Mouse (Mus musculus) mesoderm, embryonic 11.5 days (tissue): Measurements from ENCODE around the gene Slc2a5.

ENCODE experiments used
- DNase-seq: peaks from one replicate; pipeline ENCODE4 v3.0.0-alpha.2; 2012; ENCODE audit warnings: low read depth, low spot score

The Slc2a5 gene

DNA sequence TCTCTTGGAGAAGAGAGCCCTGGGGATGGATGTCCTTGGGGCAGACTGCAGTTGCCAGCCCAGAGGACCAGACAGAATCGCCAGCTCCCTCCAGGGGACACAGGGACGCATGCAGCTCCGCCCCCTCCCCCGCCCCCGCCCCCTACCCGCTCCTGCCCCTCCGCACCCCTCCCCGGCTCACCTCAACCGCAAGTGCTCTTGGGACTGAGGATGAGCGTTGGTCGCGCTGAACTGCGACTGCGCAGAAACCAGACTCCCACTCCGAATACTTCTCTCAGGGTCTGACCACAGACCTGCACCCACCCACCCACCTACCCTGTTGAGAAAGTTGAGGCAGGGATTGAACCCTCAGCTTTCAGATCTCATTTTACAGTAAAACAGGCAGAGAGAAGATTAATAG is at the start of gene Slc2a5:
TSS of gene Slc2a5 (plus strand) at position 229 of the 400 bp plus-strand sequence.
- peak; percentile 65 for DNase-seq

DNA sequence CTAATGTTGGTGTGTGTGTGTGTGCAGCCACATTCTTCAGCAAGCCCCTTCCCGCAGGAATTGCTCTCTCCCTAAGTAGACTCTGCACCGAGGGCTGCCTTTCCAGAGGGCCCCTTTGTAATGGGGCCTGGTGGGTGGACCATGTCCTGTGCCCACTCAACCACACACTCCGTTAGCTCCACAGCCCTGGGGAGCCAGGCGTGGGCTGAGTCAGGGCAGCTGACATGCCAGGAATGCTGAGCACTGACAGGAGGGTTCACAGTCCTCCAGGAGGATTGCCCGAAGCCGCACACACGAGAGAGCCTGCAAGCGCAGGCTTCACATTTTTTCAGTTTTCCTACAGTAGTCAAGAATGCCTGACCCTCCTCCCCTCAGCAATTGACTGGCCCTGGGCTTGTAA is 48.9 kb upstream of the Slc2a5 start:
- no peak for DNase-seq

DNA sequence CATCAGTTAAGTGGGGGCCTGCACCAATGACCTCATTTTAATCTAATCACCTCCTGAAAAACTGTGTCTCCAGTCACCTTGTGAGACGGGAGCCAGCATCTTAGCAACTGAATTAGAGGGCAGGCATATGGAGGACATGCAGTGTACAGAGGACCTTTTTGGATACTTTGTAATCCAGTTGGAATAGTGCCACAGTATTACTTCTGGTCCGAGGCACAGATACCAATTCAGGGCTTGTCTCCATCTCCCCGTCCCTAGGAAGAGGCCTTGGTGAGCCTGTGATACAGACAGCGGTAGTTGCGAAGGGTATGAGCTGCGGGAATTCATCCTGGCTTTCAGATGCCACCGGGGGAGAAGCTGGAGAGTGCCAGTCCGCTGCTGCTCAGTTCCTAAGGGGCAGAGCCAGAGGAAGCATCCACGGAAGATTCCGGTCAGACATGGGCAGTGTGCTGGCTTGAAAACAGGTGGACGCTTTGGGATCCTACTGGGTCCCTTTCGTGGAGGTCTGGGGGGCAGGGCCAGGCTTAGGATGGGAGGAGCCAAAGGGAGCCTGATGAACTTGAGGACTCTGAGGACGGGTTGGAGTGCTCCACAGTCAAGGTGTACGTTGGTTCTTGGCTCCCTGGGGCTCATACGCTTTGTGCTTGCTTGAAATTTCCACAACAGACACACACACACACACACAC is 46.5 kb upstream of the Slc2a5 start:
- DNase-seq = no peak

DNA sequence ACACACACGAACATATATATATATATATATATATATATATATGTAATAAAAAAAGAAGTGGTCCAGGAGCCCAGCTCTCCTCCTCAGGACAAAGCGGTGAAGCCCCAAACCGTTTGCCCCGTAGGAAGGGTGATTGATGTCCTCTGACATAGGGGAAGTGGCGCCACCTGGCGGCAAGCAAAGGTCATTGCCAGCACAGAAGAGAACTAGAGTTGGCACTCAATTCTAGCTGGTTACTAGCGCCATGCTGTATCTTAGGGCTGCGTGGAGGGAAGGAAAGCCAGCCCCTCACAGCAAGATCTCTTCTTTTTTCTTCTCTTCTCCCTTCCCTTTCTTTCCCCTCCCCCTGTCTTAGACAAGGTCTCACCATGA is 46.0 kb upstream of the Slc2a5 start:
- DNase-seq = peak; percentile 71

DNA sequence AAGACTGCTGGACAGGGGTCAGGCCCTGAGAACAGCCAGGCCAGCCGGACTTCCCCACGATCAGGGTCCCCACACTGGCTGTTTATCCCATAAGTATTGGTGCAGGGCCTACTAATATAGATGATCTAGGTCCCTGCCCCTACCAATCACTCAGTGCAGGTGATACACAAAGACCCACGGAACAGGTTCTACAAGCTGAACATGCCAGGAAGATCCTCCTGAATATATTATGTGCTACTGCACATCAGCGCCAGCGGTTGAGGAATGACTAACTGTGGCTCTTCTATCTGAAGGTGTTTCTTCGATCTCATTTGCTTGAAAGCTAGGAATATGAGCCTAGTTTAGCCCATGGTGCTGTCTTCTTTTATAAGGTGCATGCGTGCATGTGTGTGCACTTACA is 43.7 kb upstream of the Slc2a5 start:
- no peak for DNase-seq

DNA sequence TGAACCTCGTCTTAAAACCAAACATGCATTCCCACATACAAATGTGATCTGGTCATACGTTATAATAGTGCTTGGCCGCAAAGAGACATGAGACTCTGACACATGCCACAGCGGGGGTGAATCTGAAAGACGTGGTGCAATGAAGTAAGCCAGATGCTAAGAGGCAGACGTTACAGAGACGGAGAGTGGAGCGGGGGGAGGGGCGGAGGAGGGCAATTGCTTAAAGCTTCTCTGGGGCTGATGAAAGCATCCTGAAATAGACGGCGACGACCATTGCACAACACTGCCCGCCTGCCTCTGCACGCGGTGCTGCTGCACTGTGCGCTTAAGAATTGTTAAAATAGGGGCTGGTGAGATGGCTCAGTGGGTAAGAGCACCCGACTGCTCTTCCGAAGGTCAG is 42.9 kb upstream of the Slc2a5 start:
- DNase-seq = no peak

DNA sequence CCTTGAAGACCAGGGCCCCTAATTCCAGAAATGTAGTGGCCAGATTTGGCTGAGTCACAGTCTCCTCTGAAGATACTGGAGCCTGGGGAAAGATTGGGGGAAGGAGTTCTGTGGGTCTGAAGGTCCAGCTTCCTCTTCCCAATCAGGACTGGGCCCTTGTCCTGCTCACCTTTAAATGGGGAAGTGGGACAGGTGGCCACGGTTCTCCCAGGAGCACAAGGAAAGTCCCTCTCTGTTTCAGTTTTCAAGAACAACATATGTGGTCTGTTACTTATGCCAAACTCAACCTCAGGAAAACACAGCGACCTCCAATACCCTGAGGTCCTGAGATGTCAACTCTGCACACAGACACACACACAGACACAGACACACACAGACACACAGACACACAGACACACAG is 40.4 kb upstream of the Slc2a5 start:
- DNase-seq = no peak

DNA sequence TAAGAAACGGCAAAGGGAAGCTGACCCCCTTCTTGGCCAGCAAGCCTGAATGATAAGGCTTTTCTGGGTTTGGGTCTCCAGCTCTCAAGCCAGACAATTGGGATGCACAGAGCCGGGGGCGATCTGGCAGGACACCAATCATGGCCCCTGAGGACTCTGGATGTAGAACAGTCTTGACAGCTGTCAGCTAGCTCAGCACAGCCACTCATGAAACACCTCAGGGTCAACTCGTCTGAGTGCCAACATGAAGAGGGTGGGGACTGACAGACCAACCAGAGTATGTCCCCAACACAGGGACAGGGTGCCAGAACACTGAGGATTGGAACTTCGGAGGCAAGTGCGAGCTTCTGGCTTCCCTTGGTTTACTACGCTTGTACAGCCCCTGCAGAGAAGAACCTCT is 39.8 kb upstream of the Slc2a5 start:
- DNase-seq = no peak

DNA sequence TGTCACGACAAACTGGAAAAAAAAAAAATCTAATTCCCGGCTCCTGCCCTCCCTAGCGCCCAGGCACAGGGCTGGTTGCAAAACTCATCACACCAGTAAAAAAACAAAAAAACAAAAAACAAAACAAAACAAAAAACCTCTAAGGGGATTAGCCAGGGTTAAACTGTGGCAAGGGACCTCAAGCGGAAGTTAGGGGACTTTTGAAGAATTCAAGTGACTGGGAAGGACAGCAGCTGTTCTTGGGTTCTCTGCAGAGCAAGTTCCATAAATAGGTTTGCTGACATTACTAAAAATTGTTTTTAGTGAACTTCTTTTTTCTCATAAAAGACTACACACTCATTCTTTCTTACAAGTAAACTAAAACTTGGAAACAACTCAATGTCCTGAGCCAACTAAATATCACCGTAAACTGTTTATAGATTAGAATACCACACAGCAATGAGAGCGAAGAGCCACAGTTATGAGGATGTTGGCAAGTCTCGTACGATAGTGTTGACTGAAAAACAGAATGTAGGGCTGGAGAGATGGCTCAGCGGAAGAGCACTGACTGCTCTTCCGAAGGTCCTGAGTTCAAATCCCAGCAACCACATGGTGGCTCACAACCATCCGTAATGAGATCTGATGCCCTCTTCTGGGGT is 38.6 kb upstream of the Slc2a5 start:
- DNase-seq = no peak

DNA sequence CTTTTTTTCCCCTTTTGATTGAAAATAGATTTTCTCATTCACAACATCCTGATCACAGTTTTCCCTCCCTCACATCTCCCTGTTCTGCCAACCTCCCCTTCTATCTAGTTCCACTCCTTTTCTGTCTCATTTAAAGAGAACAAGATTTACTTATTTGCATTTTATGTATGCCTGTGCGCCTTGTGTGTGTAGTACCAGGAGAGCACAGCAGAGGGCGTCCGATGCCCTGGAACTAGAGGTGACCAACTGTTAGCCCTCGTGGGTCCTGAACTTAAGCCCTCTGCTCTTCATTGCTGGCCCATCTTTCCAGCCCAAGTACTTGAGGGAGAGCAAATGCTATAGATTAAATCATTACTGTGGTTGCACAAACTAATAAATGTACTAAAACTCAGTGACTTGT is 33.7 kb upstream of the Slc2a5 start:
- DNase-seq = peak; percentile 49

DNA sequence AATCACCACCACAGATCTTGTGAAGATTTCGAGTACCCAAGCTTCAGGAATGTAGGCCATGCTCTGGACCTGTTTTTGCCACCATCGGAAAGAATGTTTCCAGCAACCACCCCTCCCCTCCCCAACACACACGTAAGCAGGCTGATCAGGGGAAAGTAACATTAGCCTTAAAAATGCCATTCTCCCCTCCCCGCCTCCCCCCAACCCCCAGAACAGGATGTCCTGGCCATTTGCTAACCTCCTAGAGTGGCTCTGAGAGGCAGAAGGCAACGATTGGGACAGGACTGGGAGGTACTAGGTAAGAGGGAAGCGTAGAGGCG is 32.3 kb upstream of the Slc2a5 start:
- no peak for DNase-seq

DNA sequence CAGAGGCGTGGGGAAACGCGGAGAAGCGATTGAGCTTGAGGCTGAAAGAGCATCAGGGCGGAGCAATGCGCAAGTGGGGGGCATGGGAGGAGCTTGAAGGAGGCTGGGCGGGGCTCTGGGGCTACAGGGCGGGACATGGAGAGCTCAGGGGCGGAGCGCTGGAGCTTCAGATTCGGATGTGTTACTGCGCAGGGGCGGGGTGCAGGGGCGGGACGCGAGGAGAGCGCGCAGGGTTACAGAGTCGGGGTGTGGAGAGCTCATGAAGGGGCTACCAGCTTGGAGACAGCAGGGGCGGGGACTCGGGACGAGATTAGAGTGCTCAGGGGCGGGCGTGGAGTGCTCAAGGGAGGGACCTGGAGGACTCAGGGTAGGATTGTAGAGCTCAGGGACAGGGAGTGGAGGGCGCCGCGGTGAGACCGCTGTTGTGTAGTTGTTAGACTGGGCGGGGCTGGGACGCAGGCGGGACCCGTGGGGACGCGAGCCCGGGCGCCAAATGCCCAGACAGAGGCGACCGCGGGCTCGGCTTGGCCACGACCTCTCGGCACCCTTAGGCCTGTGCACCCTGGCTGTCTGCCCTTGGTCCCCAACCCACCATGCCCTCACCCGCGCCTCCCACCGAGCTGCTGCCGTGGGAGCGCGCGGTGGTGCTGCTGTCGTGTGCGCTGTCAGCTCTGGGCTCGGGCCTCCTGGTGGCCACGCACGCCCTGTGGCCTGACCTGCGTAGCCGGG is 31.8 kb upstream of the Slc2a5 start, which contains the start of gene Gpr157:
TSS of gene Gpr157 (plus strand) at position 205 of the 729 bp plus-strand sequence.
- peak; percentile 95 for DNase-seq

DNA sequence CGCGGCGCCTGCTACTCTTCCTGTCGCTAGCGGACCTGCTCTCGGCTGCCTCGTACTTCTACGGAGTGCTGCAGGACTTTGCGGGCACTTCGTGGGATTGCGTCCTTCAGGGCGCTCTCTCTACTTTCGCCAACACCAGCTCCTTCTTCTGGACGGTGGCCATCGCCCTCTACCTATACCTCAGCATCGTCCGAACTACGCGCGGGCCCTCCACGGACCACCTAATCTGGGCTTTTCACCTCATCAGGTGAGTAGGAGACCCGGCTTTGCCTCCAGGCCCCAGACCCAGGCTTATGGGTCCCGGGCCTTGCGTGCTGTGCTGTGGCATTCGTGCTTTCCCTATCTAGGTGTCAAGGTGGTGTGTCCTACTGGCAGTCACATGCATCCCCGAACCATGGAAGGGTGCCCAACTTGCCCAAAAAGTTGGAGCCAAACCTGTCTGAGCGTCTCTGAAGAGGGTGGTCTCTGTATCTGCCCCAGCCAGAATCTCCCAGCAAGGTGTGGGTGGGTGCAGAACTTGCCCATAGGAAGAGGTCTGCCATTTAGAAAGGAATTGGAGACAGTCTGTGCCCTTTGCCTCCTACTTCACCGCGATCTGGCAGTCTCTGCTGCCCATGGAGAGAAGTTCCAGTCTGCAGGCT is 31.1 kb upstream of the Slc2a5 start:
- DNase-seq = no peak

DNA sequence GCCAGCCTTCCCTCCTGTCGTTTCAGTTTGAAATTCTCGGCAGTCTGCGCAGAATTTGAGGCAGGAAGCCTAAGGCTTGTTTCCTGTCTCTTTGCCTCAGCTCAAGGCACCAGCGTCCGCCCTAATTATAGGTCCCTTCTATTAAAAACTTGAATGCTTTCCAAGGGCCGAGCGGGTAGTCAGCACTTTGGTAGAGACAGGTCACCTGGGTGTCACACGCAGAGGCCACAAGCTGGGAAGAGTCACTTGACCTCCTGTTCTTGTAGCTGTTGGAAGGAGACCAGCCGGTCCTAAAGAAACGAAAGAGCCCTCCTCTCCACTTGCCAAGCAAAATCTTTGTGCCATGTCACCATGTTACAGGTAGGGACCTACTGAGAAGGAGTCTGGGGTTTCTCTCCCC is 30.0 kb upstream of the Slc2a5 start:
- no peak for DNase-seq

DNA sequence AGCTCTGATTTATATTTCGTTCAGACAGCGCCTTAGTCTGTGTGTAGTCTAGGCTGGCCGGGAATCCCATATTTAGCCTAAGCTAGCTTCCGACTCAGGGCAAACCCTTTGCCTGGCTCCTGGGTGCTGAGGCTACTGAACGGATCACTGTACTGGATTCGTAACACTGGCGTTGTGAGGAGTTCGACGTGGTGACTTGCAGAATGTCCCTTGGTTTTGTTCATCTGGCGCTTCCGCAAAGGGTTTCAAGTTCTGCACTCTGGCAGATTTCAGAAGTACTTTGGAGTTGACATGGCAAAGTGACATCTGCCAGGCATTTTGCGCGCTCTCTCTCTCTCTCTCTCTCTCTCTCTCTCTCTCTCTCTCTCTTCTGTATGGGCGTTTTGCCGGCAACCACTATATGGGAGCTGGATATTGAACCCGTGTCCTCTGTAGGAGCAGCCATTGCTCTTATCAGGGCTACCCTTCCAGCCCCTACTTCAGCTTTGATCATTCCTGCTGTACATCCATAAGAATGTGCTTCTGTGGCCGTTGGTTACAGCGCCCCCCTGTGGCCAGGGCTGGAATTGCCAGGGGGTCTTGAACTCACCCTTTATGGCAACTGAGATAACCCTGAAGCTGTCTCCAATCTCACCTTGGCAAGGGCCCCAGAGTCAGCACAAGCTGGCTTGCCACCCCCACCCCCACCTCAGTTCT is 27.0 kb upstream of the Slc2a5 start:
- DNase-seq = no peak

DNA sequence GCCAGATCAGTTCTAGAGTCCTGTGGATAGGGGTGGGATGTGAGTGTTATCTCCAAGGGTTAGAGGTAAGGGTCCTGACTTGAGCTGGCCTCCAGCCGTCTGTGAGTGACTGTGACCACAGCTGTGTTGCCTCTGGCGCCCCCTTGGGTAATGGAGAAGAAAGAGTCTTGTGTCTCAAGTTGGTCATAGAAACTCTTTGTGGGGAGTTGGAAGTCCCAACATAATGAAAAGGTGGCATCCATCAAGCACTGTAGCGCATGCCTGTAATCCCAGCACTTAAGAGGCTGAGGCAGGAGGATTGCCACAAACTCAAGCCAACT is 26.5 kb upstream of the Slc2a5 start:
- DNase-seq = no peak

DNA sequence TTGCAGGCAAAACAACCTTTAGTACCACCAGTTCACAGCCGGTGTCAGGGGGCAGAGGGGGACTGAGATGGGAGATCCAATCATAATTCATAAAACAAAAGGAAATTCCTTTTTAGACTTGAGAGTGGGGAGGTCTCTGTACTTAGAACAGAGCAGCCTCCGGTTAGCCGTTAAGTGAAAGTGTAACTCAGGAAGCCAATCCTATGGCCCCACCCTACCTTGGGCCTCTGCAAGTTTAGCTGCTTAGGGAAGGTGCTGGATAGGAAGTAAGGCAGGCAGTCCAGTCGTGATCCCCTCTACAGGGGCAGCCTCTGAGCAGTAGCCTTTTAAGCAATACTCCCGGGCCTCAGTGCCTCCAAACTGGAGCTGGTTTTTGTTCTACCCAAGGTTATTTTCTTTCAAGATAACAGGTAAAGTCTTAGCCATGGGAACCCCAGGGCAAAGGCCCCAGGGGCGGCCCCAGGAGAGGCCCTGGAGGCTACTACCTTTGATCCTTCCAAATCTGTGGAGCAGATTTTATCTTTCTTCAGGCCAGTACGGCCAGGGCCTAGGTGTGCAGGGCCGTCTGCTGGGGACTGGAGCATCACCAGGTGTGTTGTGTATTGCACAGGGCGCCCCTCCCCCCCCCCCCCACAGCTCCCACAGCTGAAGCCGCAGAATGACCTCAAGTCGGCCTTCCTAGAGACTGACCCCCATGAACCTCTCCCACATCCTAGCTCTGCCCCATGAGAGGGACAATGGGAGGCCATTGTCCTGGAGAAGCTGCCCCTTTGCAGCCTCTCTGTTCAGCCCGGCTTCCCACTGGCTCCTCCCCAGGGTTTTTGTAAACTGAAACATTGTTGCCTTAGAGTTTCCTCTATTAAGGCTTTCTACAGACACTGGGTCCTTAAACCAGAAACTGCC is 25.3 kb upstream of the Slc2a5 start:
- peak; percentile 45 for DNase-seq

DNA sequence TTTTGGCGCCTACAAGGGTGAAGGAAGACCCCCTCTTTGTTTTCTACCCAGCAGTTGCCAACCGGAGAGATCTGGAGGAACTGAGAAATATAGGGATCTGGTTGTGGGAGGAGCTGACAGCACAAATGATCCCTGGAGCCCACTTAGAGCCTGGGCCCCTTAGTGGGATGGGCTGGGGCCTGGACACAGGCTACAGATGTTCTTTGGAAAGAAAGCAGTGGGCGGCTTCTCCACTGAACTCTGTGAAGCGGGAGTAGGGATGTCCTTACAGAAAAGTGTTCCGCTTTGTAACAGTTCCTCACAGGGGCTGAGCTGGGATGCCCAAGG is 24.7 kb upstream of the Slc2a5 start:
- DNase-seq = peak; percentile 54

DNA sequence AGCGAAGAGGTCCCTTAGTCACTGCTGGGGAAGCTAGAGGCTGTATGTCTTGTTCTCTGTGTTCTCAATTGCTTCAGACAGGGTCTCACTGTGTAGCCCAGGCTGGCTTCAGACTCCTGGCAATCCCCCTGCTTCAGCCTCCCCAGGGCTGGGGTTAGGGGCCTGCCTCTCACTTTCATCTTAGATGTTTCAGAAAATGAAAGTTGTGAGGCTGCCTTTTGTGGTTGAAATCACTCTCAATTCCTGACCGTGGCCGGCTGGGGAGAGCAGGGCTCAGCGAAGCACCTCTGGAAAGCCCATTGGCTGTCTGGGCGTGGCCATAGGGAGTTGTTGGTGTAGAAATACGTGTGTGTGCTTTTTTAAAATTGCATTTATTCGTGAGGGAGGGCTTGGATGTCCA is 22.8 kb upstream of the Slc2a5 start:
- DNase-seq = no peak

DNA sequence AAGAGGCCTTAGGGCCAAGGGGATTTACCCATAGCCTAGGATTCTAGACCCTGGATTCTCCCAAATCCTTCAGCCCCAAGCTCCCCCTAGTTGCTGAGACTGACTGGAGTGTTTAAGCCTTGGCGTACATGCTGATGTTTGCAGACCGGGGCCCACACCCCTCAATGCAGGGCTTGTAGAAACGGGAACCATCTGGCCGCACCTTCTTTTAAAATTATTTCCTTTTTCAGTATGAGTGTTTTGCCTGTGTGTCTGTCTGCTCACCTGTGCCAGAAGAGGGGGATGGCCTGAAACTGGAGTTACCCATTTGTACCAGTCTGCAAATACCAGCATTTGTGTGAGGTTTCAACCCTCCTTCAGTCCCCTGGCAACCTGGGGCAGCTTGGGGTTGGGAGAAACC is 21.2 kb upstream of the Slc2a5 start:
- no peak for DNase-seq

DNA sequence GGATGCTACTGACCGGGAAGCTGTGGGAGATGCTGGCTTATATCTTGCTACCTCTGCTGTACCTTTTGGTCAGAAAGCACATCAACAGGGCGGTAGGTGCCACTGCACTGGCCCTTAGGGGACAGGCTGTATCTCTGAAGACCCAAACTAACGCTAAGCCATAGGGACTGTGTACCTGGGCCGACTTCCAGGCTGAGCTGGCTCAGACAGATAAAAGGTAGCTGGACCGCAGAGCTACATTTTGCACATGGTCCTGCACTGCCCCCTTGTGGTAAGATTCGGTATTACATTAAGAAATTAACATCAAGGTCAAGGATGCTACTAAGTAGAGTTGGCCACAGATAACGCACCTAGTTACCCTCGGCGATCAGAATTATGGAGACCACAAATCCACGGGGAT is 20.2 kb upstream of the Slc2a5 start:
- peak; percentile 87 for DNase-seq
